Mouse (Mus musculus): ENCODE measurements around the gene Slc13a3. TPM values are rescaled to one million over a fixed set of nuclear protein-coding genes. Genes with fewer than 3 reads are reported as not detected.

The Slc13a3 gene
- polyA plus RNA-seq, 2 experiments: 0.23 to 0.47 TPM

DNA sequence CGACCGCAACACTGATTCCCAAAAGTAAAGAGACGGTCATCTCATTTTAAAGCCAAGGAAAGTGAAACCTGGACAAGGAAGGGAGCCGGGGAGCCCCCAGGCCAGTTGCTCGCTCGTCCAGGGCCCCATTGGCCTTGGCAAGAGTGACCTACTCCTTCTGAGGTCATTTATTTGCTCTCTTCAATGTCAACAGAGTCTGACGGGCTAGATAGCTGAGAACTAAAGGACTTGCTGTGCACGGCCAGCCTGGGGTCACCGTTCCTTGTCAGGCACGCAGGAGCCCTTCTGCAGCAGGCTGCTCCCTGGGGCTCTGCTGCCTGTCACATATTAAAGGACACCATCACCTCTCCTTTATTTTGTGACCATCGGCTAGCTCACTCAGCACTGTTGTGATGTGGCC lies 1.1 kb downstream of the Slc13a3 start:
- DNase-seq (ENCODE audit: low spot score): no peak

DNA sequence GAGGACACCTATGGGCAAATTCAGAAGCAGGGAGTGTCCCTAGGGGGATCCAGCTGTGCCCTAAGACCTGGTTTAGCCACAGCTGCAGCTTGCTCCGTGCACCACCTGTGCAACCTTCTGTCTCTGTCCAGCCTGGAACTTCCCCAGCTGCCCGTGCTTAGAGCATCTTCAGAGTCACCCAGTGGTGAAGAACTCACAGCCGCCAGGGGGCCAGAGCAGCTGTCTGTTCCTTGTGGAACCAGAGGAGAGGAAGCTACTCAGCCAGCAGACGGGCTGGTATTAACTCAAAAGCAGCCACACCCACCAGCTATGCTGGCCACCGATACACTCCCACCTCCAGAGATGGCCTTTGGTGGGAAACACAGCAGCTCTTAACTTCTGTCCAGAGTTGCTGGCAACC lies 2.9 kb downstream of the Slc13a3 start:
- no peak for TF ChIP-seq POLR2A (IDR thresholded peaks at IDR 0.05; ENCODE audit: borderline replicate concordance, extremely low read depth, insufficient read depth, insufficient read length)
- DNase-seq (ENCODE audit: low spot score): no peak
- Histone ChIP-seq H3K27ac (replicated peaks; ENCODE audit: low read depth, low read length) (no peak overlapping the region), H3K4me1 (ENCODE audit: control insufficient read depth, insufficient read depth, low read length) (no peaks in the 10 kb centered on the region), H3K4me2 (replicated peaks; ENCODE audit: low read depth, low read length, severe bottlenecking) (no peak overlapping the region), H3K27me3 (ENCODE audit: control insufficient read depth, insufficient read depth, low read length) (peaks cover 15% of the 10 kb centered on the region), H3K9ac (ENCODE audit: low read depth, low read length, severe bottlenecking) (no peak overlapping the region), H3K4me3 (replicated peaks; ENCODE audit: low read length) (no peak overlapping the region), H3K9me3 (ENCODE audit: control insufficient read depth, low read length) (no peaks in the 10 kb centered on the region), H3K36me3 (ENCODE audit: control insufficient read depth, insufficient read depth, low read length) (no peaks in the 10 kb centered on the region)
- ATAC-seq (ENCODE audit: low FRiP score, low read depth): no peak
- 35% methylated on average over 5 of the region's 5 CpGs for WGBS

More for the DNA sequence above, 1.1 kb downstream of the Slc13a3 start:
- Histone ChIP-seq H3K9me3 (ENCODE audit: control insufficient read depth, low read length) (no peaks in the 10 kb centered on the region), H3K4me1 (ENCODE audit: control insufficient read depth, insufficient read depth, low read length) (no peaks in the 10 kb centered on the region), H3K4me2 (replicated peaks; ENCODE audit: low read depth, low read length, severe bottlenecking) (no peak overlapping the region), H3K9ac (ENCODE audit: low read depth, low read length, severe bottlenecking) (no peak overlapping the region), H3K27ac (replicated peaks; ENCODE audit: low read depth, low read length) (no peak overlapping the region), H3K36me3 (ENCODE audit: control insufficient read depth, insufficient read depth, low read length) (no peaks in the 10 kb centered on the region), H3K27me3 (ENCODE audit: control insufficient read depth, insufficient read depth, low read length) (peaks cover 15% of the 10 kb centered on the region), H3K4me3 (replicated peaks; ENCODE audit: low read length) (no peak overlapping the region)
- whole genome bisulfite sequencing: 82% methylated on average over 11 of the region's 11 CpGs
- no peak for TF ChIP-seq POLR2A (IDR thresholded peaks at IDR 0.05; ENCODE audit: borderline replicate concordance, extremely low read depth, insufficient read depth, insufficient read length)
- ATAC-seq (ENCODE audit: low FRiP score, low read depth): no peak

DNA sequence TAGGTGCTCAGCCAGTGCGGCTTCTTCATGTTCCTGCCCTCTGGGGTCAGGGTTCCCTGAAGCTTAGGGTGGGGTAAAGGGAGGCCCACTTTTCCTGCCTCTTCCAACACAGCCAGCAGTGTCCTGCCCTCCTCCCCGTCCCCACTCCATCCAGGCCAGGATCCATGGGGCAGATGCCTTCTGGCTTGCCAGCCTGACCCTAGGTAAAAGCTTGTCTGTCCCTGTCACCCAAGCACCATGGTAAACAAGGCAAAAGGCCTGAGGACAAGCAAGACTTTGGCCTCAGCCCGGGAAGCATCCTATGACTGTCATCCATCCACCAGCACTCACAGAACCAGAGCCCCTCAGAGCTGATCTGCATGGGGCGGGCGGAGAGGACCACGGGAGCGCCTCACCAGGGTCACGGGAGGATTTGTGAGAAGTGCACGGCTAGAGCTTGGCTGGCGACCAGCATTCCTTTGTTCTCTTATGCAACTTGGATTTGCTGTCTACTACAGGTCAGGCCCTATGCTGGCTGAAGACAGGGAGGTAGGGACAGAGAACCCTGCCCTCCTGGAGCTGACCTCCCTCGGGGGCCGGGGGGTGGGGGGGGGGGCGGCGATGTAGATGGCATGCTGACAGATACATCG lies 5.1 kb downstream of the Slc13a3 start:
- Histone ChIP-seq H3K4me3 (replicated peaks; ENCODE audit: low read length) (no peak overlapping the region), H3K9ac (ENCODE audit: low read depth, low read length, severe bottlenecking) (no peak overlapping the region), H3K9me3 (ENCODE audit: control insufficient read depth, low read length) (no peaks in the 10 kb centered on the region), H3K36me3 (ENCODE audit: control insufficient read depth, insufficient read depth, low read length) (no peaks in the 10 kb centered on the region), H3K4me2 (replicated peaks; ENCODE audit: low read depth, low read length, severe bottlenecking) (no peak overlapping the region), H3K4me1 (ENCODE audit: control insufficient read depth, insufficient read depth, low read length) (no peaks in the 10 kb centered on the region), H3K27me3 (ENCODE audit: control insufficient read depth, insufficient read depth, low read length) (peaks cover 7% of the 10 kb centered on the region), H3K27ac (replicated peaks; ENCODE audit: low read depth, low read length) (no peak overlapping the region)
- no peak for DNase-seq (ENCODE audit: low spot score)
- no peak for TF ChIP-seq POLR2A (IDR thresholded peaks at IDR 0.05; ENCODE audit: borderline replicate concordance, extremely low read depth, insufficient read depth, insufficient read length)
- ATAC-seq (ENCODE audit: low FRiP score, low read depth): no peak
- 68% methylated on average over 15 of the region's 15 CpGs for WGBS

DNA sequence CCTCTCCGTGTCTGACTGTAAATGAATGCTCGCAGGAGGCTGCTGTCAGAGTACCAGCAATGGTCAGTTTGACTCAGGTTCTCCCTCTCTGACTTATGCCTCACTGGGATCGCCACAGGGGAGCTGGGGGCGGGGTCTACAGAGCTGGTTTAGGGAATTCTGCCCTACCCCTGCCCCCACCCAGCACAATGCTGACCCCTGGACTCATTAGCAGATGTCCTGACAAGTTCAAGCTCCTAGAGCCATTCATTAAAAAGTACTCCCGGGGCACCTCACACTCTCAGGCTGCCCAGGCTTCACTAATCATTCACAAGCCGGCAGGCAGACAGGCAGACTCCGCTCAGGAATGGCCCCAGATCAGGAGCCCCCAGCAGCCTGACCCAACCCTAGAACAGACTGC lies 13.4 kb downstream of the Slc13a3 start:
- no peaks in the 10 kb centered on the region for H3K36me3 ChIP-seq (ENCODE audit: control insufficient read depth, insufficient read depth, low read length)
- no peak overlapping the region for H3K4me3 ChIP-seq (replicated peaks; ENCODE audit: low read length)
- ATAC-seq (ENCODE audit: low FRiP score, low read depth) (no peak), DNase-seq (ENCODE audit: low spot score) (no peak)
- H3K27ac ChIP-seq (replicated peaks; ENCODE audit: low read depth, low read length): no peak overlapping the region
- no peak for TF ChIP-seq POLR2A (IDR thresholded peaks at IDR 0.05; ENCODE audit: borderline replicate concordance, extremely low read depth, insufficient read depth, insufficient read length)
- H3K9ac ChIP-seq (ENCODE audit: low read depth, low read length, severe bottlenecking): no peak overlapping the region
- H3K9me3 ChIP-seq (ENCODE audit: control insufficient read depth, low read length): no peaks in the 10 kb centered on the region
- H3K27me3 ChIP-seq (ENCODE audit: control insufficient read depth, insufficient read depth, low read length): no peaks in the 10 kb centered on the region
- H3K4me2 ChIP-seq (replicated peaks; ENCODE audit: low read depth, low read length, severe bottlenecking): no peak overlapping the region
- 8% methylated on average over 7 of the region's 7 CpGs for WGBS
- no peaks in the 10 kb centered on the region for H3K4me1 ChIP-seq (ENCODE audit: control insufficient read depth, insufficient read depth, low read length)

DNA sequence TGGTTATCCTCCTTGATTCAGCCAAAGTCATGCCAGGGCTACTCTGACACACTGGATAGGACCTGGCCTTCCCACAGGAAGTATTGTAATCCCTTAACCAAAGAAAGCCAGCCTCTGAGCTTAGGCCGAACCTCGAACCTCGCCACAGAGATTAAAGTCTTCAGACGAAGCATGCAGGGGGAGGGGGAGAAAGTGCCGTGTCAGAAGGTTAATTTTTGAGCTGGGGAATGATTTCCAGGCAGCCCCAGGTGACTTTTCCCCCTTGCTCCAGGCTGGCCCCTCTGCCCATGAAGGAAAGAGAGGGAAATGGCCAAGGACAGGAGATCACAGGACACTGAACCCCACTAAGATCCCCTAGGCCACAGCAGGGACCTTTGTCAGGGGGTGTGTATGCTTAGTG lies 14.8 kb downstream of the Slc13a3 start:
- Histone ChIP-seq H3K36me3 (ENCODE audit: control insufficient read depth, insufficient read depth, low read length) (no peaks in the 10 kb centered on the region), H3K9me3 (ENCODE audit: control insufficient read depth, low read length) (no peaks in the 10 kb centered on the region), H3K4me2 (replicated peaks; ENCODE audit: low read depth, low read length, severe bottlenecking) (no peak overlapping the region), H3K4me1 (ENCODE audit: control insufficient read depth, insufficient read depth, low read length) (no peaks in the 10 kb centered on the region), H3K27ac (replicated peaks; ENCODE audit: low read depth, low read length) (no peak overlapping the region), H3K9ac (ENCODE audit: low read depth, low read length, severe bottlenecking) (no peak overlapping the region), H3K27me3 (ENCODE audit: control insufficient read depth, insufficient read depth, low read length) (no peaks in the 10 kb centered on the region), H3K4me3 (replicated peaks; ENCODE audit: low read length) (no peak overlapping the region)
- WGBS: 62% methylated on average over 5 of the region's 5 CpGs
- DNase-seq (ENCODE audit: low spot score): no peak
- ATAC-seq (ENCODE audit: low FRiP score, low read depth): no peak
- TF ChIP-seq POLR2A (IDR thresholded peaks at IDR 0.05; ENCODE audit: borderline replicate concordance, extremely low read depth, insufficient read depth, insufficient read length): no peak
